Mouse (Mus musculus): ENCODE data around the gene Osbpl7.

Gene Osbpl7

DNA sequence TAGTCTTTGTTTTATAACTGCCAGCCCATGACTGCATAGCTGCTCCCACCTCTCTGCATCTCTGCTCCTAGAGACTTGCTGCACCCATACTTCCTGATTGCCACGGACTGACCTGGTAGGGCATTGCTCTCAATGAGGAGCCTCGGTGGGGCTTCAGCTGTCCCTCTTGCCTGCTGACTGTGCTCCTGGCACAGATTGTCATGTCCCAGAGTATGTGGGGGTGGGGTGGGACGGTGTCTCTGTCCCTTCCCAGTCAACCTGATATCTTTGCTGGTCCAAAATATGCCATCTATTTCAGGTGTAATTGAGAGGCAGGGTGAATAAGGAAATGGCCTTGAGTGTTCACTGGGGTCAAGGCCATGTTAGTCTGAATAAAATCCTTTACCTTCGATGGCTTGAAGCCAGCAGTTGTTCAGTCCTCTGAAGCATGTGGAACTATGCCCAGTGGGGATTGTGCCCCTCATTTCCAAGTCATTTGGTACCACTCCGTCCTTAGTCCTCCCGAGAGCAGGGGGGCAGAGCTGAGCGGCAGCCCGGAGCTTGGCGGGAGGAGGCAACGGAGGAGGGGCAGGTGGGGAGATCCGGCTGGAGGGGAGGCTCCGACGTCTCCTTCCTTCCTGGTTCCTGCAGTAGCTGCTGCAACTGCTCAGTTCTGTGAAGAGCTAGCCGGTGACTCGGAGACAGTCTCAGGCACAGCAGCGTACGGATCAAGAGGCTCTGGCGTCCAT, at the start of gene Osbpl7:
Gene Osbpl7, plus strand, starts transcription at position 413 of the 728 bp plus-strand sequence.
- DNase-seq (ENCODE audit: low spot score in 2 of 2): peak; percentile 62 to 66

DNA sequence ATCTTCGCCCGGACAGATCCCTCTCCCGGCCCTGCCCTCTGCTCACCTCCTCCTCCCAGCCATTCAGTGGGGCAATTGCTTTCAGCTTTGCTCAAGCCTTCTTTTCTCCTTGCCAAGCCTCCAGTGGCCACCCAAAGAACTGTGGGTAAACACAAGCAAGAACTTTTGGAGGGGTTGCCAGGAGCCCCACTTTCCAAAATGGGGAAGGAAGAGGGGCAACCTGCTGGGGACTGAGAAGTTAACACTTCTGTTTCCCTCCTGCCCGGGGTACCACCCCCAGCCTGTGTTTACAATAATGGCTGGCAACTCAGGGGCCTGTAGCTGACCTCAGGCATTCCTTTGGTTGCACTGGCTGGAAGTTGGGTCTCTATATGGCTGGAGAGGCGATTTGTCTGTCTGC, 47.3 kb upstream of the Osbpl7 start:
- no peak for DNase-seq (ENCODE audit: low spot score in 2 of 2)

DNA sequence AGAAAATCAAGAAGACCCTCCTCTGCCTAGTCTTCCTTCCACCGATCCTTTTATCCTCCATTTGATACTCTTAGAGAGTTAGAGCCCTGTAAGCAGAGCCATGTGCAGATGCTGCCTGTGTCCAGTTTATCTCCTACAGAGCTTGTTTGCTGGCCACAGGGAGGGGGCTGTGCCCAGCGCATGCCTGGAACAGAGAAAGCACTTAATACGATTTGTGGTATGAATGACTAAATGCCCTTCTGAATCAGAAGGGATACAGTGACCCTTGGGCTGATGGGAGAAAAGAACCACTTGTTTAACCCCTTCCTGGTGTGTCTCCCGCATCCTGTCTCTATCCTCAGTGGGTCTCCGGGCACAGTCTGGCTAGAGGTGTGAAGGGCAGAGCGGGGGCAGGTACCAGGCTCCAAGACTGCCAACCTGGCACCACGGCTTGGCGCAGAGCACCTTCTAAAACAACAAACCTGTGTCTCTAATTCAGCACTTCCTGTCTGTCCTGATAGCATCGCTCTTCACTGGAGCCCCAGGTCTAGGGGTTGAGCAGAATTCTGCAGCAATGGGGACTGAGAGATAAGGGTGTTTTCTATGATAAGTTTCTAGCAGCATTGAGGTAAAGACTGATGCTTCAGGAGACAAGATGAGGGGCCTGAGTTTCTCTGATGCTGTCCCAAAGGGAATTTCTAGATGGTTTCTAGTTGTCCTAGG, 43.2 kb upstream of the Osbpl7 start:
- no peak for DNase-seq (ENCODE audit: low spot score in 2 of 2)

DNA sequence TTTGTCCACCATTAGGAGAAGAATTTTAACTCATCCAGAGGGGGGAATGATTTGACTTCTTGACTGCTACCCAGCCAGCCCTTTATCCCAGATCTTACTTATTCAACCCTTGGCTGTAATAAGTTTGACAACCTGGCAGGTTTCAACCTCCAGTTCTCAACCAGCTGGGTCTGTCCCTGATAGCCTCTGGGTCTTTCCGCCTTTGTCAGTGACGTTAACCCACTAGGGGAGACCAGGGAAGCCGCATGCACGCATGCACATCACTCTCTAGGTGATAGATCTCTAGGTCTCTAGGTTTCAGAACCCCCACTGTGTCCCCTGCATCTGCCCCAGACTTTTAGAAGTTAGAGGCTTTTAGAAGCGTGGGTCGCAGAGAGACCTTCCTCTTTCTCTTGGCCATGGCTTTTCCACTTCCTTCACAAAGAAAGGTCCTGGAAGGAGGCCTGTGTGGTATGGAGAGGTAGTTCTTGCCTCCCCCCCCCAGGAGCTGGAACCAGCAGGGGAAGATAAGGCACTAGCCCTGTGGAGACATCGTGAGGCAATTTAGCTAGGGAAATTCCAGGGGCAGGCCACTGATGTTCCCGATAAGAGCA, 41.1 kb upstream of the Osbpl7 start:
- no peak for DNase-seq (ENCODE audit: low spot score in 2 of 2)

DNA sequence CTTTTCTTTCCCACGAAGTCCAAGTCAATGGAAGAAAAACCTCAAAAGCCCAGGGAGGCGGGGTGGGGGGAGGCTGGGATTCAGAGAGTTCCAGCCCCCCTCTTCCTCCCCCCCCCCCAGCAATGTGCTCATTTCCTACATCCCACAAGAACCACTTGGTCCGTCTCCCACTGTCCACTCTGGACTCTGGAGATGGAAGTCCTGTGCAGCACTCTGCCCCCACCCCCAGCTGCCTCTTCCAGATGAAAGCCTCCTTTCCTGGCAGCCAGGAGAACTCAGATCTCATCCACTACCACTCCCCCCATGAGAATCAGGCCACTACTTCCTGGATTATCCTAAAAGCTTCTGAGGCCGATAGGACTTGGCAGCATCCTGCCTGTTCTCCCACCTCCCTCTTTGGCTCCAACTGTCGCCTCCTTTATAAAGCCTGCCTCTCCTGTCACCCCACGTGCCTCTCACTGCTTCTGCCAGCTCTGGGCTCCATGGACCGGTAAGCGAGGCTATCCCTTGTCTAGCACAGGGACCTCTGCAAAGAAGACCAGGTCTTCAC, 37.2 kb upstream of the Osbpl7 start, which contains the start of gene Sp6:
Gene Sp6, plus strand, starts transcription at position 274 of the 550 bp plus-strand sequence.
- no peak for DNase-seq (ENCODE audit: low spot score in 2 of 2)

DNA sequence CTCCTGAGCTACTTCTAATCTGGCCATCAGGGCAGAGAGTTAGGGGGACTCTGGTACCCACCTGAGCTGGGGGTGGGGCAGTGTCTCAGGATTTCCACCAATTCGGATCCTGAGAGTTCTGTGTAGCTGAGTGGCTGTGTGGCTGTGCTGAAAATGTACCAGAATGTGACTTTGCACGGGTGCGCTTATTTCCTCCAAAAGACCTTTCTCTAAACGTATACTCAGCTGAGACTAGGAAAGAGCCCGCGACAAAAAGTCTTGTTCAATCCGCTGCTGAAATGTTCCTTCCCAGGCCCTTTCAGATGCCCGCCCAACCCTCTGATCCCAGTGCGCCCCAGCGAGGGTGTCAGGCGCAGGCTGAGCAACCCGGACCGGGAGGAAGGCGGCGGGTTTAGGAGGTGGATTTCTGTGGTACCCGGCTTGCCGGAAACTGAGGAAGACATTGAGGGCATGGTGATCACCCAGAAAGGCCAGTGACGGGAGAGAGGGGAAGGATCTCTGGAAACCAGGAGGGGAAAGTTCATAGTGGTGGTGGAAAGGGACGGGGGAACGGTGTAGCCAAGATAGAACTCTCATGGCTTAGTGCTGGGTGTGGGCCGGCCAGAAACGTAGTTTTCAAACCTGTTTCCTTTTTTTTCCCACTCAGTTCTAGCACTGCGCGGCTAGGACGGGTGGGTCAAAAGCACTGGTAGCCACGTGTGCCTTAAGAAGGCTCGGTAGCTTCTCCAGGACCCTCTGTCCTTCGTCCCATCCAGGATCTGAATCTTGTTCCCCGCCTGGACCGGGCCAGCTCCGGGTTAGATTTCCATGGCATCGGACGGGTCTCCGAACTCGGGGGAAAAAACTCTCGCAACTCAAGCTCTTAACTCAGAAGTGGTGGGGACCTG, 32.5 kb upstream of the Osbpl7 start:
- DNase-seq (ENCODE audit: low spot score in 2 of 2): no peak

DNA sequence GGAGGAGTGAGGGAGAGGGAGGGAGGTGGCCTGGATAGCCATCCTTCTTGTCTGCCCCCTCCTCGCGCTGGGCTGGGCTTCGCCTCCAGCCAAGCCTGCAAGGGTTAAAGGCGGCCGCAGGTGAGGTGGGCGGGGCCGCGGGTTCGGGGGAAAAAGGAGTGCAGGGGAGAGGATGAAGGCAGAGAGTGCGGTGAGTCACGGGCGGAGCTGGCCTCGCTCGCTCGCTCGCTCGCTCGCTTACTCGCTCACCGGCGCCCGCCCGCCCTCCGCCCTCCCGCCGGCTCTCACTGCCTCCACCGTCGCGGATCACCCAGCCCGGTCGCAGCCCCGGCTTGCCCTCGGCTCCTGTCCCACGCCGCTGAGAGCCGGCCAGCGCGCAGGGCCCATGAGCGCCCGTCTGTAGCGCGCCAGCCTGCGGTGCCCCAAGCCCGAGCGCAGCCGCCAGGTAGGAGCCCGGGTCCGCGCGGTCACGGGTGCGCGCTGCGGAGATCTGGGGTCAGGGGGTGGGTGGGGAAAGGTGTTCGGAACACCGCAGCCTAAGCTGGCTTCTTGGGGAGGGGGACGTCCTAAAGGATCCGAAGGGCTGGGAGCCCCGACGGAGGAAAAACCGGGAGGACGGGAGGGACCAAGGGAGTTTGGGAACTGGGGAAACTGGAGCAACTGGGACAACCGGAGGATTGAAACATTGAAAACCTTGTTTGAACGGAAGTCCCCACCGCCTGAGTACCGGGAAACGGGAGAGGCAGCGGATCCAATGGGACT, 31.7 kb upstream of the Osbpl7 start:
- no peak for DNase-seq (ENCODE audit: low spot score in 2 of 2)

DNA sequence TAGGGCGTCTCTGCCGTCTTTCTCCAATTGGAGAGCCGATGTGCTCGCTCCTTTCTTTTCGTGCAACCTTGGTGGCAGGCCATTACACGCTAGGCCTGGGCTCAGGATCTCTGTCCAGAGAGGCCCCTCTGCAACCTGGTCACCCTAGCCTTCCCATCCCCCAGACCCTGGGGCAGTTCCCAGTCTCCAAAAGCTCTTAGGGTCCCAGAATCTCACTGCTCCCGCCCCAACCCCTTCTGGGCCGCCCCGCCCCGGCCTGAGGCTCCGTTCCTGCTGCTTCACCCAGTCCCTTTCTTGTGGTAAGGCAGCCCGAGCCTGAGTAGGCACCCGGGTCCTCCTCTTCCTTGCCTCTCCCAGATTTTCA, 31.1 kb upstream of the Osbpl7 start:
- DNase-seq (ENCODE audit: low spot score in 2 of 2): no peak

DNA sequence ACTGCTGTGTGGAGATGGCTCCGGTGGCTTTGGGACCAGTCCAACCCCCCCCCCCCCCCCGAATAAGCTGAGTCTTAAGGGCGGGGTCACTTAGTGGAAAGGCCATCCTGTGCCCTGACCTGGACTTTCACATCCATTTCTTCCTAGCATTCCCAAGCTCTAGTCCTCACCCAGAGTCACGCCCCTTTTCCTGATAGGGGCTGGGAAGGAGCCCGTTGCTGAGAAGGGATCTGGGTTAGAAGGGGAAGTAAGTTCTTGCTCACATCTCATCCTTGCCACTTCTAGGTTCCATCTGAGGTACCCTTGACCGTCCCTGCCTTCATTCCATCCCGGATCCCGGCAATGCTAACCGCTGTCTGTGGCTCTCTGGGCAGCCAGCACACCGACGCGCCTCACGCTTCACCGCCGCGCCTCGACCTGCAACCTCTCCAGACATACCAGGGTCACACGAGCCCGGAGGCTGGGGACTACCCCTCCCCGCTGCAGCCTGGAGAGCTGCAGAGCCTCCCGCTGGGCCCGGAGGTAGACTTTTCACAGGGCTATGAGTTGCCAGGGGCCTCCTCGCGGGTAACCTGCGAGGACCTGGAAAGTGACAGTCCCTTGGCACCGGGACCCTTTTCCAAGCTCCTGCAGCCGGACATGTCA, 29.2 kb upstream of the Osbpl7 start:
- DNase-seq (ENCODE audit: low spot score in 2 of 2): no peak

DNA sequence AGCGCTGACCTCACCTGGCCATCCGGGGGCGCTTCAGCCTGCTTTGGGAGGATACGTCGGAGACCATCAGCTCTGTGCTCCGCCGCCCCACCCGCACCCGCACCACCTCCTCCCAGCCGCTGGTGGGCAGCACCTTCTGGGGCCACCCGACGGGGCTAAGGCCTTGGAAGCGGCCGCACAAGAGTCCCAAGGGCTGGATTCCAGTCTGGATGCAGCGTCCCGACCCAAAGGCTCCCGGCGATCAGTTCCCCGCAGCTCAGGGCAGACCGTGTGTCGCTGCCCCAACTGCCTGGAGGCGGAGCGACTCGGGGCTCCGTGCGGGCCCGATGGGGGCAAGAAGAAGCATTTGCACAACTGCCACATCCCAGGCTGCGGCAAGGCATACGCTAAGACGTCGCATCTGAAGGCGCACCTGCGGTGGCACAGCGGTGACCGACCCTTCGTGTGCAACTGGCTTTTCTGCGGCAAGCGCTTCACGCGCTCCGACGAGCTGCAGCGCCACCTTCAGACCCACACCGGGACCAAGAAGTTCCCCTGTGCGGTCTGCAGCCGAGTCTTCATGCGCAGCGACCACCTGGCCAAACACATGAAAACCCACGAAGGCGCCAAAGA, 28.4 kb upstream of the Osbpl7 start:
- no peak for DNase-seq (ENCODE audit: low spot score in 2 of 2)

DNA sequence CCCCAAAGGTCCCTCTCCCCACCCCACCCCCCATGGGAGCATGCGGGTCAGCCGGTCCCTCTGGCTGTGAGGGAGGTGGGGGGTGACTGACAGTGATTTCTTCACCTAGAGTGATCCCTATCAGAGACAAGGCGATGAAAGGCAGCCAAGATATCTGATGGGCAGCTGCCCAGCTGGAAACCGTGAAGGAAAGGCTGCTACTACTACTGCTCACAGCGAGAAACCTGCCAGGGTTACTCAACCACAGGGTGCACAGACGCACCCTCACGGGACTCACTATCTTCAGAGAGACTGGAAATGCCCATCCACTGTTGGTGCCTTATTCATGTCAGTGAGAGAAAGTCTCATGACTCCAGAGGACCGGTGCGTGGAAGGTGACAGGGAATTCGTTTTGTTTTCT, 25.5 kb upstream of the Osbpl7 start:
- no peak for DNase-seq (ENCODE audit: low spot score in 2 of 2)

DNA sequence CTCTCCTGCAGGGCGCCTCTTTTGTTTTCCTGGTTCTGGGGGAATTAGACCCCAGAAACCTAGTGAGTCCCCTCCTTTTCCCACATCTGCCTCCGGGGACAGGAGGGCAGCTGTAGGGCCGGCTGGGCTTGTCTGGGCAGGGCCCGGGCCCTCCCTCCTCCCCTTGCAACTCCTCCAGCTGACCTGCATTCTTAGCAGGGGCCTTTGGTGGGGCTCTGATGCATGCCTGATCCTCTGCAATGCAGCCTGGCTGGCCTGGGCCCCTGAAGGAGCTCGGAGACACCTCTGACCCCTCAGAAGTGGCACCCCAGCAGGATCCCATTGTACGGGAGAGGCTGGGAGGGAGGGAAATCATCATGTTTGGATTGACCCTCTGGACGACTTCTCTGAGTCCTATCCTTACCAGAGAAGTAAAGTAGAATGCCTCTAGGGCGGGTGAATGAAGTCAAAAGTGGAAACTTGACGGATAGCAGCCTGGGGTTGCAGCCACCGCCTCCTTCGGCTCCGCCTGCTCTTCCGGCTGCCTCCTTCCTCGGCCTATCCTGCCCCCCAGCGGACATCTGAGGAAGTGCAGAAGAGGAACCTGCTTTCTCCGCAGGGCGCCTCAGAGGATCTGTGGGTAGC, 24.6 kb upstream of the Osbpl7 start:
- DNase-seq (ENCODE audit: low spot score in 2 of 2): peak in 1 of 2 experiments; percentile 61

DNA sequence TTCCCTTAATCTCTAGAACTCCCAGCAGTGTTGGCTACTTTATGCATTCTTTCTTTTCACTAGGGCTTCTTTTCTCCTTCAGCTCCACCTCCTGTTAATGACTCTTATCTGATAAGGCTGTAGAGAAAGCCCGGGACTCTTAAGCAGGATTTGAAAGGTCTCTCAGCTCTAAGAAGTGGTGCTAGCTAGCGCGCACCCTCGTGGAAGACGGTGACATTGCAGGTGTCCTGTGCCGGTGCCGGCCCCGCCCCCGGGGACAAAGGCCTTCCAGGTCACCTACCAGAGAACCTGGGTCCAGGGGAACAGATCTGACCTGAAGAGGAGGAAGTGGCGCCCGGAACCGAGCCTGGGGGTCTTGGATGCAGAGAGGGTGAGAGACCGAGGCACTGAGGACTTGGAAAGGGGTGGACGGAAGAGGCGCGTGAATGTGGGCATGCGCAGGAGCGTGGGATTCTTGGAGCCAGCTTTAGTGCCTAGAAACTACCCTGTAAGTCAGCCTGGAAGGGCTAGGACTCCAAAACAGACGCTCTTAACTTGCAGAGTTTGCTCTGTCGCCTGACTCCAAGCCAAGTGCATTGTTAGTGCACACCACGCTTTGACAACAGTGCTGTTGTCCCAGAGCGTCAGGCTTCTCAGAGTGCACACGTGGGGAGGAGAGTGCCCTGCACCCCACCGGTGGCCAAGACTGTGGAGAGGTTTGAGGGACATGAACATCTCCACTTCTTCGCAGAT, 20.6 kb upstream of the Osbpl7 start, which contains the start of gene Scrn2:
Gene Scrn2, plus strand, starts transcription at position 253 of the 732 bp plus-strand sequence.
- DNase-seq (ENCODE audit: low spot score in 2 of 2): peak in 1 of 2 experiments; percentile 44

DNA sequence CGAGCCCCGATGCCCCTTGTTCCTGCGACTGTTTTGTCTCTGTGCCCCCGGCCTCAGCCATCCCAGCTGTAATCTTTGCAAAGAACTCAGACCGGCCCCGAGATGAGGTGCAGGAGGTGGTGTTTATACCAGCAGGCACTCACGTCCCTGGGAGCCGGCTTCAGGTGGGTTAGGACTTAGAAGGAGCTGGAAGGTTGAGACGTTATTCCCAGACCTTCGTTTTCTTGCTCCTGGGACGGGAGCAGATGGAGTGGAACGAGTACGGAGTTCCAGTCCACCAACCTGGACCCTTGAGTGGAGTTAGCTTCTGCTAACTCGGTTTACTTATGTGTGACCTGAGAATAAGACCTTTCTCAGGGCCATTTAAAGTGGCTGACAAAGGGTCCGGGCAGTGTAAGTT, 20.0 kb upstream of the Osbpl7 start:
- DNase-seq (ENCODE audit: low spot score in 2 of 2): no peak

DNA sequence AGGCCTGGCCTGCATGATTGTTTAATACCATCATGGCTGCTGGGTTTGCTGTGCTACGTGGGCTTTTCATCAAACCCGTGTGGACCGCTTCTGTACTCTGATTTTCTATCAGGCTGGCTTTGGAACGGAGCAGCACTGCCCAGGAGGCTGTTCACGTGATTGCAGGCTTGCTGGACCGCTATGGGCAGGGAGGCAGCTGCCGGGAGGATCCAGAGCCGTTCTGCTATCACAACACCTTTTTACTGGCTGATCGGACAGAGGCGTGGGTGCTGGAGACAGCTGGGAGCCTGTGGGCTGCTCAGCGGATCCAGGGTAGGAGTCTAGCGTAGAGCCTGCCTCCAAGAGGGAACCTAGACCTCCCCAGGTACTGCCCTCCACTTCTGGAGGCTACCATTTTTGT, 18.5 kb upstream of the Osbpl7 start:
- DNase-seq (ENCODE audit: low spot score in 2 of 2): no peak

DNA sequence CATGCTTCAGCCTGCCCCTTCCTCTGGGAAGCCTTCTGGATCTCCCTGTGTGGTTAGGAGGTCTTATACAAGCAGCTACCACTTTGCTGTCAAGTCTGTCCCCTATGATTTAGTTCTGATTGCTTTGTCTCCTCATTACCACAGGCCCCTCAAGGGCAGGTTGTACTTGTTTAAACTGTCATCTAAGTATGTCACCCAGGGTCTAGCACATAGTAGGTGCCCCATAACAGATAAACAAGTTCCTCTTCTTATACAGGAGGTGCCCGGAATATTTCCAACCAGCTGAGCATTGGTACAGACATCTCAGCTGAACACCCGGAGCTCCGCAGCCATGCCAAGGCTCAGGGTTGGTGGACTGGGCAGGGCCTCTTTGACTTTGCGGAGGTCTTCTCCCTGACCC, 17.9 kb upstream of the Osbpl7 start:
- DNase-seq (ENCODE audit: low spot score in 2 of 2): no peak

DNA sequence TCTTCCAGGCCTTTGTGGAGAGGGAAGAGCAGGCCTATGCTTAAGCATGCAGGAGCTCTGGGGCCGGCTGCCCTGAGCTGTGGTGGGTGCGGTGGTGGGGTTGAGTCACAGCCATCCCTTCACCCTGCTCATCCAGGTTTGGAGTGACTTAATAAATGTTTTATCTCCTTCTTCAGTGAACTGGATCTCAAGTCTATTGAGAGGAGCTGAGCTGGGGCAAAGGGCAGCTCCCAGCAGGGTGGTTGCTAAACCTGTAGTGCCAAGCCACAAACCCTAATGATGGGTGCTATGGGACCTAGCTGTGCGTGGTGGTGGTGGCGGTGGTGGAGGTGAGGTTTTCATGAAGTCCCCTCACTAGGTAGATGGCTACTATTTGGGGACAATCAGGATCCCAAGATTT, 16.6 kb upstream of the Osbpl7 start:
- DNase-seq (ENCODE audit: low spot score in 2 of 2): no peak

DNA sequence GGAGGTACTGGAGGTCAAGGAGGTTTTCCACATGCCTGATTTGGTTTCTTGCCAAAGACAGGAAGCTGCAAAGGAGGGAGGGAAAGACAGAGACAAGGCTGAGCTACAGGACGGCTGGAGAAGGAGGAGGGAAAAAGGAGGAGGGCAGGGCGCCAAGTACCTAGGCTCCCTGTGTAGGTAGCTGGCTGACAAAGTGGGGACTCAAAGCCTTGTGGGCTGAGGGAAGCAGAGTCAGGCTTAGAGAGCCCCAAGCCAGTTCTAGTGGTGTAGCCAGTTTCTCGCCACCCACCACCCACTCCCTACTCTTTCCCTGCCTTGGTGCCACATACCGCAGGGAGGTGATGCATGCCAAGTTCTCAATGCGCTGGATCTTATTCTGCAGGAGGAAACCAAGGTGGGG, 14.3 kb upstream of the Osbpl7 start:
- DNase-seq (ENCODE audit: low spot score in 2 of 2): peak; percentile 56 to 73

DNA sequence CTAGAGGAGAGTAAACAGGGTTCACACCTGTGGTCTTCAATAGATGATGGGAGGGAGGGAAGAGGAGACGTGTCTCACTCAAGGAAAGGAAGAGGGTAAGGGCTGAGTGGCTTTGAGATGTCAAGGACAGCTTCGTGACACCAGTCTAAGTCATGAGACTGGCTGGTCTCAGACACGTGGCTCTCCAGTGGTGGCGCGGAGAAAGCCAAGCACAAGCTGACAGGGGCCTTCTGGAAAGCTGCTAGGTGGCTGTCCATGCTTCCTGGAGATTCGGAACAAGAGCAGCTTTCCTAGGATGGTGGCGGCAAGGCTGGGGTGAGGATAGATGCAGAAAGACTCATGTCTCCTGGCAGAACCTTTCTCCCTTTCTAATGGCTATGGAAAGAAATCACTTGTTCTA, 11.5 kb upstream of the Osbpl7 start:
- DNase-seq (ENCODE audit: low spot score in 2 of 2): no peak
